Mouse (Mus musculus) spleen, adult 2 months (tissue): ENCODE results near the gene Cnot4.

Source experiments
- CTCF ChIP-seq: fragments of 200-500 bp; IDR thresholded peaks from 2 replicates; pipeline ENCODE4 v1.5.1; 2011; ENCODE audit warnings: mild to moderate bottlenecking, inconsistent platforms; ENCODE audit not compliant: insufficient read depth, insufficient read length, insufficient replicate concordance; ENCODE audit errors: extremely low read depth
- POLR2A ChIP-seq: fragments of 200-500 bp; IDR thresholded peaks from 2 replicates; pipeline ENCODE4 v1.6.1; 2011; ENCODE audit warnings: low read depth, low read length, inconsistent platforms

DNA sequence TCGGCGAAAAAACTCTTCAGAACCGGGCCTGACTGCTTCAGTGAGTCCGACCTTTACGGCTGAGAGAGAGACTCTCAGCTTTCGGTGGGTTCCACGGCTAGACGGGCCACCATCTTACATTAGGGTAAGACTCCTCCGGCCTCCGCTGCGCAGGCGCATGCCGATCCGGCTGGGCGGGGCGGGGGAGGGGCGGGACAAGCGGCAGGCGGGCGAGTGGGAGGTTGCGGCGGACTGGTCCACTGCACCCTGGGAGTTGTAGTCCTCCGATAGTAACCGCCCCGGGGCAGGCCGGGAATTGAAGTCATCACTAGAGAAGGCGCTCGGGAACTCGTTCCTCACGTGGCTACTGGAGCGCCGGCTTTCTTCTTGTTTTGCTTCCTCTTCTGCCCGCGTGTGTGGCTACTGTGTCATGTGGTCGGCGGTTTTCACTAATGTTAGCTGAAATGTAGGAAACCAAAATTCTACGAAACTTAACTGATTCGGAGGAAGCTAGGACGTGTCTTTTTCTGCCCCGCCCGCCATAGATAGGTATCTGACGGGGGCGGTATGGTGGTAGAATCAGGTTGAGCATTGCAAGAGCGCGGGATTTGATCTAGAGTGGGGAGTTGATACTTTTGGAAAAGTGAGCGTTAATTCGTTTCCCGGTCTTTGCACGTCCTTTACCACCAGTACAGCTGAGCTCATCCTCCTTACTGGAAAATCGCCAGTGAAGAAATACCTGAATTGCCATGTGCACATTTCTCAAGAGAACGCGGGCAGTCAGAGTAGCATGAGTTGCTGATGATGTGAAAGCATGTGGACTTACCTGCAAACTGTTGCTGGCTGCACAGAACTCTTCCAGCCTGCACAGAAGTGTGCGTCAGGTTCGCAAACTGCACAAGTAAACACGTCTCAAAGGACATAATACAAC lies at the start of gene Cnot4:
- TF ChIP-seq CTCF (no peak), POLR2A (peak; percentile 79)
